Mouse (Mus musculus) heart, postnatal 0 days (tissue): ENCODE data around the gene Ankrd53. TPM values are rescaled to one million over a fixed set of nuclear protein-coding genes. Genes with fewer than 3 reads are reported as not detected.

Experiments
- ATAC-seq: fragments of 200-750 bp; cut with Nextera tagmentation; 2 replicates; pipeline ENCODE4 v1.8.0; 2017; ENCODE audit warnings: low read depth, moderate number of reproducible peaks, moderate library complexity; ENCODE audit not compliant: insufficient read depth
- DNase-seq: peaks from one replicate; pipeline ENCODE4 v3.0.0-alpha.2; 2016; ENCODE audit warnings: low spot score
- H3K27ac ChIP-seq: fragments of 300-500 bp; sonication (generic); 2 replicates; pipeline ENCODE4 v1.5.1; 2014; ENCODE audit warnings: low read depth, mild to moderate bottlenecking
- H3K27me3 ChIP-seq: fragments of 300-500 bp; sonication (generic); 2 replicates; pipeline ENCODE4 v1.6.1; 2014; ENCODE audit warnings: low read length, mixed read lengths; ENCODE audit not compliant: control insufficient read depth, insufficient read depth
- H3K36me3 ChIP-seq: fragments of 300-500 bp; sonication (generic); replicated peaks from 2 replicates; pipeline ENCODE4 v1.6.1; 2014; ENCODE audit warnings: low read length, mixed read lengths; ENCODE audit not compliant: control insufficient read depth, insufficient read depth
- H3K4me1 ChIP-seq: fragments of 300-500 bp; sonication (generic); 2 replicates; pipeline ENCODE4 v1.6.1; 2014; ENCODE audit warnings: antibody characterized with exemption; ENCODE audit not compliant: control insufficient read depth, insufficient read depth
- H3K4me2 ChIP-seq: fragments of 300-500 bp; sonication (generic); 2 replicates; pipeline ENCODE4 v1.6.1; 2014; ENCODE audit warnings: low read depth, mild to moderate bottlenecking, low read length, moderate library complexity
- H3K4me3 ChIP-seq: fragments of 300-500 bp; sonication (generic); 2 replicates; pipeline ENCODE4 v1.5.1; 2014; ENCODE audit warnings: low read depth, low read length
- H3K9ac ChIP-seq: fragments of 300-500 bp; sonication (generic); replicated peaks from 2 replicates; pipeline ENCODE4 v1.6.1; 2014; ENCODE audit warnings: low read depth, low read length, mixed read lengths
- H3K9me3 ChIP-seq: fragments of 300-500 bp; sonication (generic); replicated peaks from 2 replicates; pipeline ENCODE4 v1.6.1; 2016; ENCODE audit warnings: low read length; ENCODE audit not compliant: control insufficient read depth
- CTCF ChIP-seq: IDR thresholded peaks from 2 replicates; pipeline ENCODE4 v1.5.1; 2016; ENCODE audit warnings: antibody characterized with exemption, control low read depth, low read depth
- EP300 ChIP-seq: IDR thresholded peaks from 2 replicates; pipeline ENCODE4 v1.6.1; 2016; ENCODE audit warnings: antibody characterized with exemption, low read depth
- WGBS: fragments of 180-500 bp; shearing (Covaris S2); extraction: QIAGEN DNeasy Blood & Tissue Kit; methylation state at CpG from one replicate; pipeline ENCODE4 v1.1.7; 2014; 5-methylcytosine and 5-hydroxymethylcytosine counted together
- polyA plus RNA-seq: library from polyadenylated mRNA; unstranded; fragments of >200 nt; fragmentation: Nextera tagmentation; extraction: Ambion mirVana; gene quantifications from 2 replicates; pipeline ENCODE4 v1.2.1, GENCODE M21; 2015
- total RNA-seq: library from RNA; depleted of rRNA; stranded (reverse); fragments of >200 nt; gene quantifications from 2 replicates; pipeline ENCODE4 v1.2.3, GENCODE M21; 2014; ENCODE audit warnings: low replicate concordance

The Ankrd53 gene
- total and polyA plus RNA-seq, 2 experiments from 2014 or later = 0.16 TPM; not detected in 1

DNA sequence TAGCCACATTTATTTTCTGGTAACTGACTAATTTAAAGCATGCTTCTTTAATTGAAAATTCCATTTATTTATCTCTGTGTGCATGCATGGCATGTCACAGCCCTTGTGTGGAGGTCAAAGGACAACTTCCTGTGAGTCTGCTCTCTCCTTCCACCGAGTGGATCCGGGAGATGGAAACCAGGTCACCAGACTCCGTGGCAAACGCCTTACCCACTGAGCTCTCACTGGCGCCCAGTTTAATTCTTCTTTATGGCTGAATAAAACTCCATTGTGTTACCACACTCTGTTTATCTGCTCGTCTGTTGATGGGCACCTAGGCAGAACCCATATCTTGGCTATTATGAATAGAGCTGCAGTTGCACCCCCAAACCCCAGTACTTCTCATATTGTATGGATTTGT is 39.9 kb upstream of the Ankrd53 start:
- no peak overlapping the region for H3K4me2 ChIP-seq
- no peak overlapping the region for H3K27ac ChIP-seq
- peaks cover 80% of the 10 kb centered on the region for H3K27me3 ChIP-seq
- DNase-seq = no peak
- no peaks in the 10 kb centered on the region for H3K9me3 ChIP-seq
- no peak for ATAC-seq
- H3K4me1 ChIP-seq = no peaks in the 10 kb centered on the region
- no peaks in the 10 kb centered on the region for H3K36me3 ChIP-seq
- no peak overlapping the region for H3K9ac ChIP-seq
- TF ChIP-seq EP300 = no peak
- TF ChIP-seq CTCF = no peak
- WGBS = 18% methylated on average over 6 of the region's 6 CpGs
- no peak overlapping the region for H3K4me3 ChIP-seq

DNA sequence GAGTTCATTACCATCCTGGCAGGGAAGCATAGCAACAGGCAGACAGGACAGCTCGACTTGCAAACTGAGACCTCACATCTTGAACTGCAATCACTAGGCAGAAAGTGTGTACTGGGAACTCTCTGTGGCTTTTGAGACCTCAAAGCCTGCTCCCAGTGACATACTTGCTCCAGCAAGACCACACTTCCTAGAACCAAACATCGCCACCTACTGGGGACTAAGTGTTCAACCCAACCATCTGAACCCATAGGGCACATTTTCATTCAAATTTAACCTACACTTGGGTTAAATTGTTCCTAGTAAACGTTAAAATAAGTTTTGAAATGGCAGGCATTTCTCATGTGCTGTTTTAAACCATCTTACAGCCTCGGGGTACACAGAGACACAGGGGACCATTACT is 35.3 kb upstream of the Ankrd53 start:
- ATAC-seq = no peak
- DNase-seq = no peak
- no peak overlapping the region for H3K4me2 ChIP-seq
- no peaks in the 10 kb centered on the region for H3K36me3 ChIP-seq
- TF ChIP-seq CTCF = peak; percentile 29; the same call in 1 of the 2 replicates
- TF ChIP-seq EP300 = no peak
- no peaks in the 10 kb centered on the region for H3K4me1 ChIP-seq
- 51% methylated on average over 4 of the region's 4 CpGs for WGBS
- no peaks in the 10 kb centered on the region for H3K9me3 ChIP-seq
- no peak overlapping the region for H3K27ac ChIP-seq
- no peak overlapping the region for H3K9ac ChIP-seq
- H3K4me3 ChIP-seq = no peak overlapping the region
- H3K27me3 ChIP-seq = peaks cover 47% of the 10 kb centered on the region

GRCm38 (mm10) chr6:83728488-83728887 is 34.0 kb upstream of the Ankrd53 start:
- no peak for DNase-seq
- Histone ChIP-seq H3K27ac (no peak overlapping the region), H3K27me3 (peaks cover 43% of the 10 kb centered on the region), H3K9ac (no peak overlapping the region), H3K36me3 (no peaks in the 10 kb centered on the region), H3K4me3 (no peak overlapping the region), H3K4me2 (no peak overlapping the region), H3K4me1 (no peaks in the 10 kb centered on the region), H3K9me3 (no peaks in the 10 kb centered on the region)
- no peak for ATAC-seq
- WGBS = 88% methylated on average over 3 of the region's 3 CpGs
- peak; percentile 46 for TF ChIP-seq CTCF
- no peak for TF ChIP-seq EP300

DNA sequence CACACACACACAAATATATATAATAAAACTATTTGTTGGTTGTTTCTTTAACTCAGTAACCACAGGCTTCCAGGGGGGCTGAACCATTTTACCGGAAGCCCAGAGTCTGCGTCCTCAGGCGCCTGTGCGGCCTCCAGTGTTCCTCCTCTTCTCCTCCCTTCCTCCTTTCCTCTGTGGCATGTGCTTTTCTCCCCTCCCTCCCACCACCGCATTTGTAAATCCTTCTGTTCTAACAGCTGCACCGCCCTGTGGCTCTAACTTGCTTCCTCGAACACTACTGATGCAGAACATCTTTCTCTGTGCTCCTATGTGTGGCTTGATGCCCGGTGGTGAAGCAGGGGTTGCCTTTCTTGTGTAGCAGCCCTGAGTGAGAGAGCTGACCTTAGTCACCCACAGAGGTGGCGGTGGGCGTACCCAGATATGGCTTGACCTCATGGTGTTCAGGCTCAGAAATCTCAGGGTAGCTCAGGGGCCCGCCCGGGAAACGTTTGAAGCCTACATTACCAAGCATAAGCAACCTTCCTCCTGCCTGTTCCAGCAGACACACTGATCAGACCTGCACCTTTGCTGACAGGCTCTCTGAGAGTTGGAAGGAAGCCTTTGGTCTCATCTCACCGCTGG is 33.0 kb upstream of the Ankrd53 start:
- no peak overlapping the region for H3K4me3 ChIP-seq
- no peak overlapping the region for H3K27ac ChIP-seq
- WGBS = 67% methylated on average over 14 of the region's 14 CpGs
- no peak overlapping the region for H3K4me2 ChIP-seq
- H3K9me3 ChIP-seq = peaks cover 8% of the 10 kb centered on the region; the same call in 1 of the 2 replicates
- H3K36me3 ChIP-seq = no peaks in the 10 kb centered on the region
- DNase-seq = no peak
- peaks cover 34% of the 10 kb centered on the region for H3K27me3 ChIP-seq
- H3K4me1 ChIP-seq = no peaks in the 10 kb centered on the region
- no peak for ATAC-seq
- no peak overlapping the region for H3K9ac ChIP-seq
- TF ChIP-seq CTCF = no peak
- TF ChIP-seq EP300 = no peak

DNA sequence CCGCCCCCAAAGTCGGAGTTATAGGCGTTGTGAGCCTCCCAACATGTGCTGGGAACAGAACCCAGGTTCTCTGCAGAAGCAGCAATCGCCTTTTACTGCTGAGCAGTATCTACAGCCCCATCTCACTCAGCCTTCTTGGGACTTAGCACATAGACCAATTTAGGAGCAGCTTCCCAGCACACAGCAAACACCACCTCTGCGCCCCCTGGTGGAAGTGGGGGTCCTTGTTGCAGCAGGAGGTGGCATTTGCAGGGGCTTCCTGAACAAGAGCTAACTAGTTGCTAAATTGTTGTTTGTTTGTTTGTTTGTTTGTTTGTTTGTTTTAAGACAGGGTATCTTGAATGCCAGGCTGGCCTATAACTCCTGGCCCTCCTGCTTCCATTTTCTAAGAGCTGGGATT is 31.3 kb upstream of the Ankrd53 start:
- peaks cover 28% of the 10 kb centered on the region for H3K27me3 ChIP-seq

DNA sequence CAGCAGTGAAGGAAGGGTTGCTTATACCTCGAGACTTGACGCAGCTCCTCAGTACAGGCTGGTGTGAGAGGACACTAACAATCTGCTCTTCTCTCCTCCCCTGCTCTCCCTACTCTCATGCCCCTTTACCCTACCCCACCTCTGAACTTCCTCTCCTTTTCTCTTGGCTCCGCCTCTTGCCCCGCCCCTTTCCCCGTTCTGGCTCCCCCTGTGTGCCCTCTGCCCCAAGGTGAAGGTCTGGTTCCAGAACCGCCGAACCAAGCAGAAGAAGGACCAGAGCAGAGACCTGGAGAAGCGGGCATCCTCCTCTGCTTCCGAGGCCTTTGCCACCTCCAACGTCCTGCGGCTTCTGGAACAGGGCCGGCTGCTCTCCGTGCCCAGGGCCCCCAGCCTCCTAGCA is 25.1 kb upstream of the Ankrd53 start:
- no peak for DNase-seq
- TF ChIP-seq CTCF (no peak), EP300 (no peak)
- Histone ChIP-seq H3K9ac (no peak overlapping the region), H3K9me3 (peaks cover 12% of the 10 kb centered on the region; the same call in 1 of the 2 replicates), H3K4me3 (no peak overlapping the region), H3K36me3 (no peaks in the 10 kb centered on the region), H3K4me1 (no peaks in the 10 kb centered on the region), H3K27ac (no peak overlapping the region), H3K27me3 (peaks cover 14% of the 10 kb centered on the region; the same call in 1 of the 2 replicates), H3K4me2 (no peak overlapping the region)
- WGBS = 36% methylated on average over 13 of the region's 13 CpGs
- no peak for ATAC-seq

More for the DNA sequence above, 31.3 kb upstream of the Ankrd53 start:
- ATAC-seq = no peak
- H3K36me3 ChIP-seq = no peaks in the 10 kb centered on the region
- no peak overlapping the region for H3K9ac ChIP-seq
- WGBS = 25% methylated on average over 5 of the region's 5 CpGs
- H3K4me1 ChIP-seq = no peaks in the 10 kb centered on the region
- H3K27ac ChIP-seq = no peak overlapping the region
- H3K9me3 ChIP-seq = peaks cover 9% of the 10 kb centered on the region; the same call in 1 of the 2 replicates
- DNase-seq = no peak
- no peak overlapping the region for H3K4me3 ChIP-seq
- TF ChIP-seq CTCF (peak; percentile 79), EP300 (no peak)
- H3K4me2 ChIP-seq = no peak overlapping the region
